Mouse (Mus musculus) heart, embryonic 12.5 days (tissue): Measurements from ENCODE around the gene Thap8. TPM values are rescaled to one million over a fixed set of nuclear protein-coding genes. Genes with fewer than 3 reads are reported as not detected.

Source experiments
- ATAC-seq: fragments of 200-750 bp; cut with Nextera tagmentation; 2 replicates; pipeline ENCODE4 v1.8.0; 2017; ENCODE audit warnings: moderate TSS enrichment, moderate library complexity; ENCODE audit not compliant: insufficient number of reproducible peaks, low FRiP score
- H3K27ac ChIP-seq: fragments of 300-500 bp; sonication (generic); 2 replicates; pipeline ENCODE4 v1.5.1; 2016; ENCODE audit warnings: mild to moderate bottlenecking, moderate library complexity; ENCODE audit not compliant: poor library complexity, severe bottlenecking
- H3K27me3 ChIP-seq: fragments of 300-500 bp; sonication (generic); replicated peaks from 2 replicates; pipeline ENCODE4 v1.6.1; 2016; ENCODE audit warnings: mild to moderate bottlenecking, moderate library complexity
- H3K36me3 ChIP-seq: fragments of 300-500 bp; sonication (generic); 2 replicates; pipeline ENCODE4 v1.6.1; 2016; ENCODE audit warnings: mild to moderate bottlenecking, moderate library complexity
- H3K4me1 ChIP-seq: fragments of 300-500 bp; sonication (generic); replicated peaks from 2 replicates; pipeline ENCODE4 v1.6.1; 2016; ENCODE audit warnings: mild to moderate bottlenecking
- H3K4me2 ChIP-seq: fragments of 300-500 bp; sonication (generic); 2 replicates; pipeline ENCODE4 v1.6.1; 2016; ENCODE audit warnings: mild to moderate bottlenecking, moderate library complexity
- H3K4me3 ChIP-seq: fragments of 300-500 bp; sonication (generic); 2 replicates; pipeline ENCODE4 v1.5.1; 2016; ENCODE audit warnings: mild to moderate bottlenecking
- H3K9ac ChIP-seq: fragments of 300-500 bp; sonication (generic); 2 replicates; pipeline ENCODE4 v1.6.1; 2016; ENCODE audit warnings: mild to moderate bottlenecking, moderate library complexity
- H3K9me3 ChIP-seq: fragments of 300-500 bp; sonication (generic); replicated peaks from 2 replicates; pipeline ENCODE4 v1.6.1; 2016; ENCODE audit warnings: mild to moderate bottlenecking, moderate library complexity
- WGBS: fragments of 180-500 bp; shearing (Covaris S2); methylation state at CpG from one replicate; pipeline ENCODE4 v1.1.7; 2016; 5-methylcytosine and 5-hydroxymethylcytosine counted together
- polyA plus RNA-seq: library from polyadenylated mRNA; unstranded; fragments of >200 nt; fragmentation: Nextera tagmentation; extraction: Ambion mirVana; gene quantifications from 2 replicates; pipeline ENCODE4 v1.2.1, GENCODE M21; 2016

The Thap8 gene
- polyA plus RNA-seq, 1 experiment from 2014 or later = 0.32 TPM

- Histone ChIP-seq H3K4me1 (peaks cover 16% of the 10 kb centered on the region), H3K4me2 (peak overlapping the region; percentile 83), H3K27me3 (no peaks in the 10 kb centered on the region), H3K27ac (no peak overlapping the region), H3K9me3 (peaks cover 8% of the 10 kb centered on the region; the same call in 1 of the 2 replicates), H3K9ac (no peak overlapping the region), H3K36me3 (0 out of 2 replicates have a peak, but pooled peaks cover 4% of the 10 kb centered on the region), H3K4me3 (peak overlapping the region; percentile 94)
- ATAC-seq = no peak
- 82% methylated on average over 2 of the region's 2 CpGs for WGBS
Observed at GRCm38 (mm10) chr7:30320946-30321345, 41.1 kb downstream of the Thap8 start.

GRCm38 (mm10) chr7:30321539-30322284, 41.8 kb downstream of the Thap8 start, which contains the start of gene E130208F15Rik:
E130208F15Rik (plus strand) TSS chr7:30321740.
- H3K4me1 ChIP-seq = peaks cover 16% of the 10 kb centered on the region
- WGBS = under 1% methylated on average over 63 of the region's 63 CpGs
- peak; percentile 72 for ATAC-seq
- H3K9me3 ChIP-seq = peaks cover 8% of the 10 kb centered on the region; the same call in 1 of the 2 replicates
- peak within 1 kb of the TSS; percentile 97 for H3K9ac ChIP-seq
- H3K4me2 ChIP-seq = peak within 1 kb of the TSS; percentile 83
- no peaks in the 10 kb centered on the region for H3K27me3 ChIP-seq
- 0 out of 2 replicates have a peak, but pooled peaks cover 3% of the 10 kb centered on the region for H3K36me3 ChIP-seq
- H3K4me3 ChIP-seq = peak within 1 kb of the TSS; percentile 94
- H3K27ac ChIP-seq = peak within 1 kb of the TSS; percentile 93

GRCm38 (mm10) chr7:30322285-30322667, 42.4 kb downstream of the Thap8 start:
- Histone ChIP-seq H3K27me3 (no peaks in the 10 kb centered on the region), H3K27ac (peak overlapping the region; percentile 93), H3K36me3 (no peaks in the 10 kb centered on the region), H3K9me3 (peaks cover 8% of the 10 kb centered on the region; the same call in 1 of the 2 replicates), H3K4me2 (peak overlapping the region; percentile 83), H3K4me3 (peak overlapping the region; percentile 94), H3K9ac (peak overlapping the region; percentile 97), H3K4me1 (peaks cover 19% of the 10 kb centered on the region)
- under 1% methylated on average over 20 of the region's 20 CpGs for WGBS
- peak; percentile 99 for ATAC-seq

DNA sequence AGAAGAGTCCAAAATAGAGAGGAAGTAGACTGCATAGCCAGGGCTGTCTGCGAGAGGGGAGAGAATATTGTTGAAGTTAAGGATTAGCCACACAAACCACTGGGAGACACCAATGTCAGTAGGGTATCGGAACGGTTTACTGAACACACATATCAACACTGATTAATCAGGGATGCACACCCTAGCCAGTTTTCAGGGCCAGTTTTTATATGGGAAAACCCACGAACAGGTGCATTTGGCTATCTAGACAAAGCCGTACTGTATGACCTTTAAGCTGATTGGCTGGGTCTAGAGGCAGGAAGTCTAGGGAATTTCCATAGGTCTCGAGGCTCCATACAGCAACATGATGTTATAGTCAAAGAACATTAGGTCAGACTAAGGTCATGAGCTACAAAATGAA, 43.0 kb downstream of the Thap8 start:
- ATAC-seq = no peak
- H3K9me3 ChIP-seq = peaks cover 8% of the 10 kb centered on the region; the same call in 1 of the 2 replicates
- H3K27ac ChIP-seq = peak overlapping the region; percentile 93
- H3K27me3 ChIP-seq = no peaks in the 10 kb centered on the region
- peak overlapping the region; percentile 94 for H3K4me3 ChIP-seq
- peak overlapping the region; percentile 83 for H3K4me2 ChIP-seq
- WGBS = 27% methylated on average over 6 of the region's 6 CpGs
- H3K36me3 ChIP-seq = no peaks in the 10 kb centered on the region
- H3K9ac ChIP-seq = peak overlapping the region; percentile 63
- peaks cover 21% of the 10 kb centered on the region for H3K4me1 ChIP-seq

DNA sequence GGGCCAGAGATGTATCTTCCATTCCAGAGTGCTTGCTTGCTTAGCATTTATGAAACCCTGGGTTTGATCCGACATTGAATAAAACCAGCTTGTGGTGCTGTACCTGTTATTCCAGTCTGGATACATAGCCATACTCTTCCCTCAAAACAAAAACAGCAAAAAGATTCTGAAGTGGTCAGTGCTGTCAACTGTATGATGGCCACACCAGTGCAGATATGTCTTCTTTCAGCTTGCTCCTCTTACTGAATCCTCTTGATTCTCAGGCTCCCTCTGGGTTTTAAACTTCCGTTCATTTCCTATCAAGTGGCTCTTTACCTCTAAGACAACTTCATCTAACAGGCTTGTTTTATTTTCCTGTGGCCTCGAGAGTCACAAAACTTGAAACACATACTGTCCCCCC, 43.9 kb downstream of the Thap8 start, which contains the start of gene Sdhaf1:
Gene Sdhaf1, minus strand, starts transcription at position 101 of the 400 bp plus-strand sequence.
- peak within 1 kb of the TSS; percentile 93 for H3K27ac ChIP-seq
- peak within 1 kb of the TSS; percentile 94 for H3K4me3 ChIP-seq
- peaks cover 8% of the 10 kb centered on the region; the same call in 1 of the 2 replicates for H3K9me3 ChIP-seq
- no peaks in the 10 kb centered on the region for H3K36me3 ChIP-seq
- peak within 1 kb of the TSS; percentile 63 for H3K9ac ChIP-seq
- no peak for ATAC-seq
- peaks cover 21% of the 10 kb centered on the region for H3K4me1 ChIP-seq
- WGBS = 72% methylated on average over 3 of the region's 3 CpGs
- no peaks in the 10 kb centered on the region for H3K27me3 ChIP-seq
- H3K4me2 ChIP-seq = peak within 1 kb of the TSS; percentile 83

DNA sequence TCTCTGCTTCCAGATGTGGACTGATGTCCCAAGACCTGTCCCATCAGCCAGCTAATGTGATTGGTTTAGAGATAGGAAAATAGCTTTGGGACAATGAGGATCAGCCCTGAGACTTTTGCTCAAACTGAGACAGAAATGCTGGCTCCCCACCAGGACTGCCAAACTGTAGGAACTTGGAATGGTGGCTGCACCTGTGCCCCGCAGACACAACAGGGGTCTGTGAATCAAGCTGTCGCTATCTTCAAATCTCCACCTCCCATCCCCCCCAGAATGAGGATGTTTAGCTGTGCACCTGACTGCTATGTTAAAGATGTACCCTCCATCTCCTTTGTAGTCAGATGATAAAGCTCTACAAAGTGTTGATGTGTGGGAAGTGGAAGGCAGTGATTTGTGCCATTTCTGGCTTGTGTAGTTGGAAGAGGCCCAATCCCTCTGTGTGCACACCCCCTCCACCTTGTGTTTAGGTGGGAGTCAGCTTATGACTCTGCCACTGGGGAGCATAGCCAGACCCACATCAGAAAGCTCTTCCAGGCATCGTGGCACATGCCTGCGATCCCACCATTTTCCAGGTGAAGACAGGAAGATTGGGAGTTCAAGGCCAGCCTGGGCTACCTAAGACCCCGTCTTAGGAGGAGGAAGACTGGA, 44.5 kb downstream of the Thap8 start:
- Histone ChIP-seq H3K36me3 (no peaks in the 10 kb centered on the region), H3K4me1 (peaks cover 21% of the 10 kb centered on the region), H3K9me3 (peaks cover 8% of the 10 kb centered on the region; the same call in 1 of the 2 replicates), H3K27ac (no peak overlapping the region), H3K4me3 (no peak overlapping the region), H3K4me2 (no peak overlapping the region), H3K9ac (no peak overlapping the region), H3K27me3 (no peaks in the 10 kb centered on the region)
- 74% methylated on average over 5 of the region's 5 CpGs for WGBS
- ATAC-seq = no peak

DNA sequence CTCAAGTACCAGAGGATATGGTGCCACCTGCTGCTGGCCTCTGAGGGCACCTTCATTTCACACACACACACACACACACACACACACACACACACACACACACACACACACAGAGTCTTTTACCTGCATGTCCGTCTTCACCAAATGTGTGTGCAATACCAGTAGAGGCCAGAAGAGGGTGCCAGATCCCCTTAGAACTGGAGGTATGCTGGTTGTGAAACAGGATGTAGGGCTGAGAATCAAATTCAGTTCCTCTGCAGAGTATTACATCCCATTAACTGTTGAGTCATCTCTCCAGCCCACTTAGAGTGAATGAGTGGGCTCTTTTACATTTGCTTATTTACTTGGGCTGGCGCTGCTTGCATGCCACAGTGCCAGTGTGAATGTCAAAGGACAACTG, 45.5 kb downstream of the Thap8 start:
- H3K27me3 ChIP-seq = no peaks in the 10 kb centered on the region; the same call in 1 of the 2 replicates
- no peak for ATAC-seq
- no peak overlapping the region for H3K9ac ChIP-seq
- peaks cover 8% of the 10 kb centered on the region; the same call in 1 of the 2 replicates for H3K9me3 ChIP-seq
- H3K4me1 ChIP-seq = peaks cover 21% of the 10 kb centered on the region
- H3K4me3 ChIP-seq = no peak overlapping the region
- no peaks in the 10 kb centered on the region for H3K36me3 ChIP-seq
- WGBS = 48% methylated on average over 2 of the region's 2 CpGs
- H3K27ac ChIP-seq = no peak overlapping the region
- no peak overlapping the region for H3K4me2 ChIP-seq

- Histone ChIP-seq H3K9ac (no peak overlapping the region), H3K27ac (no peak overlapping the region), H3K4me2 (no peak overlapping the region), H3K4me3 (no peak overlapping the region), H3K27me3 (no peaks in the 10 kb centered on the region; the same call in 1 of the 2 replicates), H3K4me1 (peaks cover 13% of the 10 kb centered on the region), H3K36me3 (no peaks in the 10 kb centered on the region), H3K9me3 (peaks cover 8% of the 10 kb centered on the region; the same call in 1 of the 2 replicates)
- no peak for ATAC-seq
Observed at GRCm38 (mm10) chr7:30326427-30326826, 46.5 kb downstream of the Thap8 start.

DNA sequence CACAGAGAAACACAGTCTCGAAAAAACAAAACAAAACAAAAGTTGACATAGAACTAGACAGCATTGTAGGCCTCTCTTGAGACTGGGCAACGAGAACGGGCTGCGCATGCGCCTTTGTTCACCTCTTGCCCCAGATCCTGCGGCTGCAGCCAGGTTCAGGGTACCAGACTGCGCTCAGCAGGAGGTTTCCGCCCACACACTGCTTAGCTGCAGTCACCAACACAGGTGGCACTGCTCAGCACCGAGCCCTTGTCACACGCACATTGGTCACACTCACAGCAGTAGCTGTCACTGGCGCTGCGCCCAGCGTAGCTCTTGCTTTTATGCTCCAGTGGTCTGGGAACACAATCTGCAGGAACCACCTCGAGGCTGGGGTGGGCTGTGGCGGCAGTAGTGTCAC, 47.2 kb downstream of the Thap8 start:
- Histone ChIP-seq H3K9me3 (peaks cover 8% of the 10 kb centered on the region; the same call in 1 of the 2 replicates), H3K9ac (no peak overlapping the region), H3K4me1 (peaks cover 19% of the 10 kb centered on the region), H3K36me3 (no peaks in the 10 kb centered on the region), H3K27ac (peak overlapping the region; percentile 75), H3K4me2 (no peak overlapping the region), H3K27me3 (no peaks in the 10 kb centered on the region; the same call in 1 of the 2 replicates), H3K4me3 (no peak overlapping the region)
- no peak for ATAC-seq
- WGBS = 49% methylated on average over 15 of the region's 15 CpGs

GRCm38 (mm10) chr7:30328379-30328778, 48.5 kb downstream of the Thap8 start:
- Histone ChIP-seq H3K36me3 (no peaks in the 10 kb centered on the region), H3K27me3 (no peaks in the 10 kb centered on the region; the same call in 1 of the 2 replicates), H3K9me3 (peaks cover 8% of the 10 kb centered on the region; the same call in 1 of the 2 replicates), H3K4me3 (no peak overlapping the region), H3K27ac (0 out of 2 replicates have a peak overlapping the region, but pooled peaks have one; percentile 2), H3K4me1 (peaks cover 25% of the 10 kb centered on the region), H3K9ac (no peak overlapping the region), H3K4me2 (no peak overlapping the region)
- no peak for ATAC-seq
- 49% methylated on average over 10 of the region's 10 CpGs for WGBS

- no peaks in the 10 kb centered on the region for H3K9me3 ChIP-seq
- peak; percentile 42; the same call in 1 of the 2 replicates for ATAC-seq
- H3K4me1 ChIP-seq = peaks cover 39% of the 10 kb centered on the region
- peak overlapping the region; percentile 33 for H3K4me2 ChIP-seq
- 10% methylated on average over 13 of the region's 13 CpGs for WGBS
- H3K27me3 ChIP-seq = peaks cover 15% of the 10 kb centered on the region
- no peak overlapping the region for H3K9ac ChIP-seq
- no peaks in the 10 kb centered on the region for H3K36me3 ChIP-seq
- 0 out of 2 replicates have a peak overlapping the region, but pooled peaks have one; percentile 4 for H3K4me3 ChIP-seq
- 0 out of 2 replicates have a peak overlapping the region, but pooled peaks have one; percentile 87 for H3K27ac ChIP-seq
Observed at GRCm38 (mm10) chr7:30331887-30332286, 52.0 kb downstream of the Thap8 start.
